Mouse (Mus musculus): ENCODE measurements around the gene Slc39a13.
"Not testable (repeated sequence)": the region's sequence is repeated elsewhere in the genome, so short reads cannot be mapped to it uniquely, and the experiment has no call there.

The Slc39a13 gene

GRCm38 (mm10) chr2:91065544-91065943 lies 4.7 kb downstream of the Slc39a13 start:
- DNase-seq (ENCODE audit: low spot score in 2 of 2): no peak

- DNase-seq (ENCODE audit: low spot score in 2 of 2): no peak
Measured at GRCm38 (mm10) chr2:91064211-91064610, 6.0 kb downstream of the Slc39a13 start.

GRCm38 (mm10) chr2:91062779-91063606 lies 7.2 kb downstream of the Slc39a13 start:
- no peak for DNase-seq (ENCODE audit: low spot score in 2 of 2)

- no peak for DNase-seq (ENCODE audit: low spot score in 2 of 2)
Measured at GRCm38 (mm10) chr2:91061849-91062481, 8.3 kb downstream of the Slc39a13 start.

GRCm38 (mm10) chr2:91060544-91061355 lies 9.5 kb downstream of the Slc39a13 start:
- peak in 1 of 2 experiments; percentile 68 for DNase-seq (ENCODE audit: low spot score in 2 of 2)

- DNase-seq (ENCODE audit: low spot score in 2 of 2): no peak
Measured at GRCm38 (mm10) chr2:91059376-91059775, 10.8 kb downstream of the Slc39a13 start.

- no peak for DNase-seq (ENCODE audit: low spot score in 2 of 2)
Measured at GRCm38 (mm10) chr2:91058435-91058834, 11.8 kb downstream of the Slc39a13 start.

GRCm38 (mm10) chr2:91053934-91054382 lies 16.3 kb downstream of the Slc39a13 start, which contains the start of gene Psmc3:
Gene Psmc3 (plus strand): TSS chr2:91054009.
- DNase-seq (ENCODE audit: low spot score in 2 of 2): peak; percentile 92 to 97

GRCm38 (mm10) chr2:91053181-91053933 lies 16.9 kb downstream of the Slc39a13 start:
- no peak for DNase-seq (ENCODE audit: low spot score in 2 of 2)

GRCm38 (mm10) chr2:91052752-91053151 lies 17.5 kb downstream of the Slc39a13 start:
- no peak for DNase-seq (ENCODE audit: low spot score in 2 of 2)

GRCm38 (mm10) chr2:91051917-91052316 lies 18.3 kb downstream of the Slc39a13 start:
- no peak for DNase-seq (ENCODE audit: low spot score in 2 of 2)

GRCm38 (mm10) chr2:91047359-91047758 lies 22.9 kb downstream of the Slc39a13 start:
- DNase-seq (ENCODE audit: low spot score in 2 of 2): no peak

GRCm38 (mm10) chr2:91045805-91046204 lies 24.4 kb downstream of the Slc39a13 start:
- not testable (repeated sequence) for DNase-seq (ENCODE audit: low spot score in 2 of 2)

- DNase-seq (ENCODE audit: low spot score in 2 of 2): no peak
Measured at GRCm38 (mm10) chr2:91044727-91045126, 25.5 kb downstream of the Slc39a13 start.

GRCm38 (mm10) chr2:91042651-91043398 lies 27.4 kb downstream of the Slc39a13 start:
- DNase-seq (ENCODE audit: low spot score in 2 of 2): no peak

GRCm38 (mm10) chr2:91041786-91042185 lies 28.4 kb downstream of the Slc39a13 start:
- no peak for DNase-seq (ENCODE audit: low spot score in 2 of 2)

- DNase-seq (ENCODE audit: low spot score in 2 of 2): no peak
Measured at GRCm38 (mm10) chr2:91035385-91035784, 34.8 kb downstream of the Slc39a13 start, which contains the start of gene Rapsn. Gene Rapsn (plus strand): TSS chr2:91035620.

- no peak for DNase-seq (ENCODE audit: low spot score in 2 of 2)
Measured at GRCm38 (mm10) chr2:91033000-91033399, 37.2 kb downstream of the Slc39a13 start.

GRCm38 (mm10) chr2:91031216-91031615 lies 39.0 kb downstream of the Slc39a13 start:
- no peak for DNase-seq (ENCODE audit: low spot score in 2 of 2)

Measured in frontal cortex, postnatal 10 days (tissue).